Mouse (Mus musculus): ENCODE data around the gene Dmgdh. TPM values are rescaled to one million over a fixed set of nuclear protein-coding genes. Genes with fewer than 3 reads are reported as not detected.

Gene Dmgdh
- total and polyA plus RNA-seq, 3 experiments: 0.20 to 0.27 TPM; not detected in 1

DNA sequence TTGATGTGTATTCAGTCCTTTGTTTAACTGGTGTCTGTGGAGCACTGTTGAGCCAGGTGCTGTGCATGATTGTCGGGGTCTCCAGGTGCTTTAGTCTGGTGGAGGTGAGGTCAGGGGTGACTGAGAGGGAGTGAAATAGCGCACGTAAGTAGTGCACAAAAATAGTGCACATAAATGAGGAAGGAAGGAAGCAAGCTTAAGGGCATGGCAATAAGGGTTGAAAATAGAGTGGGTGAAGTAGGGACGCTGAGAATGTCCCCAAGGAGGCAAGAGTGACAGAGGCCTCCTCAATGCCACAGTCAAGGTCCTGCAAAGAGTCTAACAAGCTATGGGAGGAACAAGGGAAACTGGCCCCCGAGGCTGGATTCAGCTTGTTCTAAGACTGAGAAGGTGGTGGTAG, 108.6 kb downstream of the Dmgdh start:
- Histone ChIP-seq H3K9me3 (replicated peaks; ENCODE audit: low read length) (peaks cover 2% of the 10 kb centered on the region), H3K9ac (ENCODE audit: insufficient read depth, low read depth) (no peak overlapping the region), H3K4me1 (ENCODE audit: control insufficient read depth in 1 of 2, insufficient read depth in 2 of 2) (peaks cover 0 to 16% of the 10 kb centered on the region in 2 experiments; a peak in 2 of 4 replicates), H3K27me3 (replicated peaks) (no peaks in the 10 kb centered on the region), H3K36me3 (replicated peaks in 1 of 2; ENCODE audit: control insufficient read depth in 1 of 2, insufficient read depth in 1 of 2, low read length in 1 of 2) (no peaks in the 10 kb centered on the region), H3K4me3 (replicated peaks in 1 of 3; ENCODE audit: low read depth in 2 of 3, low read length in 2 of 3, poor library complexity in 1 of 3) (no peak overlapping the region), H3K79me2 (replicated peaks; ENCODE audit: control insufficient read depth, extremely low read depth, insufficient read depth, poor library complexity, severe bottlenecking) (no peaks in the 10 kb centered on the region), H3K4me2 (ENCODE audit: insufficient read depth, low read depth, poor library complexity, severe bottlenecking) (no peak overlapping the region), H3K27ac (ENCODE audit: insufficient read depth, low read depth) (no peak overlapping the region)
- in situ Hi-C loops (cut with MboI; ENCODE audit: low pct_ligation_motif_present, low pct_unique_long_range_greater_than_20kb, low sequenced_read_pairs): loop anchor here (25.0 kb wide), 1 partner anchor 354 kb away; no protein-coding TSS in a partner anchor
- dilution Hi-C loops (cut with MboI; ENCODE audit: extremely low pct_ligation_motif_present, extremely low pct_unique_long_range_greater_than_20kb, low sequenced_read_pairs): no loop called here
- TF ChIP-seq IRF4 (IDR thresholded peaks at IDR 0.05; ENCODE audit: low read depth, low read length) (no peak), ZMIZ1 (IDR thresholded peaks at IDR 0.05; ENCODE audit: low read depth, low read length) (no peak), E2F4 (IDR thresholded peaks at IDR 0.05; ENCODE audit: insufficient replicate concordance, low read depth, low read length) (no peak), MAFK (IDR thresholded peaks at IDR 0.05; ENCODE audit: insufficient replicate concordance, low read length) (no peak), KAT2A (IDR thresholded peaks at IDR 0.05; ENCODE audit: insufficient replicate concordance, low read length) (no peak), MAX (IDR thresholded peaks at IDR 0.05; ENCODE audit: low read length) (no peak), BHLHE40 (IDR thresholded peaks at IDR 0.05; ENCODE audit: low read depth, low read length) (no peak), JUND (conservative IDR thresholded peaks at IDR 0.05; ENCODE audit: low read depth, low read length) (no peak), UBTF (IDR thresholded peaks at IDR 0.05; ENCODE audit: low read depth, low read length) (no peak), TBP (conservative IDR thresholded peaks at IDR 0.05; ENCODE audit: low read depth, low read length) (no peak), ZC3H11A (IDR thresholded peaks at IDR 0.05; ENCODE audit: low read depth, low read length) (no peak), MXI1 (IDR thresholded peaks at IDR 0.05; ENCODE audit: low read depth, low read length) (no peak), HCFC1 (IDR thresholded peaks at IDR 0.05; ENCODE audit: low read depth, low read length) (no peak), ETS1 (conservative IDR thresholded peaks at IDR 0.05; ENCODE audit: low read depth, low read length) (no peak), JUN (IDR thresholded peaks at IDR 0.05; ENCODE audit: insufficient read depth, low read depth, low read length) (no peak), ZNF384 (IDR thresholded peaks at IDR 0.05; ENCODE audit: low read depth, low read length) (no peak), USF2 (conservative IDR thresholded peaks at IDR 0.05; ENCODE audit: low read depth, low read length) (no peak), PAX5 (IDR thresholded peaks at IDR 0.05; ENCODE audit: low read length) (no peak), TCF12 (IDR thresholded peaks at IDR 0.05; ENCODE audit: low read depth, low read length) (no peak)
- DNase-seq (ENCODE audit: extremely low read depth): peak; percentile 17

DNA sequence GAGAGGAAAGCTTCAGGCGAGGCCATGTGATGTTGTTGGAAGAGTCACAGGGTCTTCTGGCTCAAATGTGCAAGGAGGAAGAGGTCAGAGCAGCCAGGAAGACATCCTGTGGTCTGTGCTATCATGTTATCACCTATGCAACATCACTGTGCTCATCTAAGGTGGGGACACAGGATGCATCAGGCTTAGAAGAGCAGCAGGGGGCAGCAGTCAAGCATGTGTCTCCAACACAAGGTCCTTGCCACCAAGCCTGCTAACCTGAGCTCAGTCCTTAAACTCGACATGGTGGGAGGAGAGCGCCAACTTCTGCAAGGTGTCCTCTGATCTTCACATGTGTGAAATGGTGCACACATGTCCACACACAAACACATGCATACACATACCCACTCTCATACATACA, 111.1 kb downstream of the Dmgdh start:
- H3K27ac ChIP-seq (ENCODE audit: insufficient read depth, low read depth): no peak overlapping the region
- dilution Hi-C loops (cut with MboI; ENCODE audit: extremely low pct_ligation_motif_present, extremely low pct_unique_long_range_greater_than_20kb, low sequenced_read_pairs): no loop called here
- H3K4me2 ChIP-seq (ENCODE audit: insufficient read depth, low read depth, poor library complexity, severe bottlenecking): no peak overlapping the region
- no peaks in the 10 kb centered on the region for H3K79me2 ChIP-seq (replicated peaks; ENCODE audit: control insufficient read depth, extremely low read depth, insufficient read depth, poor library complexity, severe bottlenecking)
- no peak overlapping the region for H3K9ac ChIP-seq (ENCODE audit: insufficient read depth, low read depth)
- H3K27me3 ChIP-seq (replicated peaks): no peaks in the 10 kb centered on the region
- TF ChIP-seq USF2 (conservative IDR thresholded peaks at IDR 0.05; ENCODE audit: low read depth, low read length): no peak
- TF ChIP-seq CHD1 (IDR thresholded peaks at IDR 0.05; ENCODE audit: low read depth, low read length): no peak
- 0 out of 2 replicates have a peak, but pooled peaks have one; percentile 36 for TF ChIP-seq MAX (IDR thresholded peaks at IDR 0.05; ENCODE audit: low read length)
- peak; percentile 14 to 59; a peak in 2 of 4 replicates for TF ChIP-seq CTCF (conservative IDR thresholded peaks at IDR 0.05 in 1 of 2, IDR thresholded peaks at IDR 0.05 in 1 of 2; ENCODE audit: low read depth in 2 of 2, low read length in 2 of 2)
- peak; percentile 55 for TF ChIP-seq SMC3 (IDR thresholded peaks at IDR 0.05; ENCODE audit: low read depth, low read length)
- TF ChIP-seq RAD21 (IDR thresholded peaks at IDR 0.05; ENCODE audit: low read depth, low read length): peak; percentile 58
- no peaks in the 10 kb centered on the region for H3K36me3 ChIP-seq (replicated peaks in 1 of 2; ENCODE audit: control insufficient read depth in 1 of 2, insufficient read depth in 1 of 2, low read length in 1 of 2)
- H3K9me3 ChIP-seq (replicated peaks; ENCODE audit: low read length): peaks cover 2% of the 10 kb centered on the region
- in situ Hi-C loops (cut with MboI; ENCODE audit: low pct_ligation_motif_present, low pct_unique_long_range_greater_than_20kb, low sequenced_read_pairs): loop anchor here (25.0 kb wide), 1 partner anchor 352 kb away; no protein-coding TSS in a partner anchor
- H3K4me1 ChIP-seq (ENCODE audit: control insufficient read depth in 1 of 2, insufficient read depth in 2 of 2): peaks cover 0 to 16% of the 10 kb centered on the region in 2 experiments; a peak in 2 of 4 replicates
- no peak overlapping the region for H3K4me3 ChIP-seq (replicated peaks in 1 of 3; ENCODE audit: low read depth in 2 of 3, low read length in 2 of 3, poor library complexity in 1 of 3)
- peak; percentile 47 for DNase-seq (ENCODE audit: extremely low read depth)

Data from CH12.LX (cell line).